Mouse (Mus musculus): ENCODE results near the gene Flot2.

DNA sequence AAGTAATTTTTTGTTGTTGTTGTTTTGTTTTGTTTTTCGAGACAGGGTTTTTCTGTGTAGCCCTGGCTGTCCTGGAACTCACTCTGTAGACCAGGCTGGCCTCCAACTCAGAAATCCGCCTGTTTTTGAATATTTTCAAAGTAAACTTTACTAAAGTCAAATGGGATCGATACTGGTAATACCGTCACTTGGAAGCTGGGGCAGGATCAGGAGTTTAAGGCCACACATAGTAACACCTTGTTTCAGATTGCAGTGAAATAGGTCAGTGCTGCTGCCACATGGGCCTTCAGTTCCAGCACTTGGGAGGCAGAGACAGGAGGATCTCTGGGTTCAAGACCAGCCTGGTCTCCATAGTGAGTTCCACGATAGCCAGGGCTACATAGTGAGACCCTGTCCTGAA, 66.8 kb downstream of the Flot2 start:
- TF ChIP-seq POLR2A (IDR thresholded peaks at IDR 0.05; ENCODE audit: extremely low read depth, insufficient read depth, low read length) (no peak), CTCF (IDR thresholded peaks at IDR 0.05; ENCODE audit: low read depth, low read length) (no peak)
